Mouse (Mus musculus) lung, postnatal 10 days (tissue): ENCODE results near the gene Sdc1.
A peak's percentile ranks its signal among the peaks of the same experiment; 100 is the strongest.

Experiments used
- DNase-seq: peaks from one replicate; pipeline ENCODE4 v3.0.0; 2021

Sdc1 gene

GRCm38 (mm10) chr12:8784189-8784588 lies 13.1 kb downstream of the Sdc1 start:
- DNase-seq = no peak

GRCm38 (mm10) chr12:8786476-8786875 lies 15.4 kb downstream of the Sdc1 start:
- no peak for DNase-seq

- DNase-seq = no peak
Observed at GRCm38 (mm10) chr12:8786984-8787730, 16.0 kb downstream of the Sdc1 start.

GRCm38 (mm10) chr12:8788469-8788868 lies 17.3 kb downstream of the Sdc1 start:
- DNase-seq = no peak

GRCm38 (mm10) chr12:8790615-8791014 lies 19.5 kb downstream of the Sdc1 start:
- DNase-seq = peak; percentile 37

GRCm38 (mm10) chr12:8793410-8794051 lies 22.4 kb downstream of the Sdc1 start:
- DNase-seq = no peak

GRCm38 (mm10) chr12:8797936-8798335 lies 26.8 kb downstream of the Sdc1 start:
- DNase-seq = no peak

GRCm38 (mm10) chr12:8798486-8799020 lies 27.4 kb downstream of the Sdc1 start:
- peak; percentile 58 for DNase-seq

GRCm38 (mm10) chr12:8803421-8804076 lies 32.4 kb downstream of the Sdc1 start:
- DNase-seq = no peak

GRCm38 (mm10) chr12:8804077-8804456 lies 32.9 kb downstream of the Sdc1 start:
- no peak for DNase-seq

- DNase-seq = no peak
Observed at GRCm38 (mm10) chr12:8804934-8805722, 34.0 kb downstream of the Sdc1 start.

- DNase-seq = peak; percentile 72
Observed at GRCm38 (mm10) chr12:8809086-8809485, 38.0 kb downstream of the Sdc1 start.

GRCm38 (mm10) chr12:8809626-8810025 lies 38.5 kb downstream of the Sdc1 start:
- no peak for DNase-seq

- peak; percentile 39 for DNase-seq
Observed at GRCm38 (mm10) chr12:8810966-8811365, 39.8 kb downstream of the Sdc1 start.

- DNase-seq = peak; percentile 75
Observed at GRCm38 (mm10) chr12:8811441-8811871, 40.3 kb downstream of the Sdc1 start.

GRCm38 (mm10) chr12:8811894-8812560 lies 40.9 kb downstream of the Sdc1 start:
- peak; percentile 32 for DNase-seq

GRCm38 (mm10) chr12:8817467-8818232 lies 46.5 kb downstream of the Sdc1 start:
- DNase-seq = peak; percentile 73

- DNase-seq = no peak
Observed at GRCm38 (mm10) chr12:8818233-8818672, 47.1 kb downstream of the Sdc1 start.

- no peak for DNase-seq
Observed at GRCm38 (mm10) chr12:8824995-8825703, 54.0 kb downstream of the Sdc1 start.

GRCm38 (mm10) chr12:8827014-8827715 lies 56.0 kb downstream of the Sdc1 start:
- DNase-seq = no peak
